Mouse (Mus musculus) gastrocnemius, adult 8-10 months (tissue): Measurements from ENCODE around the gene Cacng6. TPM values are rescaled to one million over a fixed set of nuclear protein-coding genes. Genes with fewer than 3 reads are reported as not detected.
A peak's percentile ranks its signal among the peaks of the same experiment; 100 is the strongest.

Experiments used
- DNase-seq, 2 experiments: peaks; one replicate each; pipeline ENCODE4 v3.0.0; 2022; ENCODE audit warnings: low spot score in 2 of 2
- total RNA-seq, 4 experiments: library from RNA; stranded (reverse); gene quantifications; 2 replicates each; pipeline ENCODE4 v1.2.4; 2022

Cacng6 gene
- total RNA-seq, 4 experiments from 2014 or later, result 113 to 158 (median 136) TPM

GRCm38 (mm10) chr7:3419941-3420340 lies 4.1 kb upstream of the Cacng6 start:
- DNase-seq, result no peak

- no peak for DNase-seq
These were observed 3.5 kb upstream of the Cacng6 start for GRCm38 (mm10) chr7:3420466-3420865.

- no peak for DNase-seq
These were observed 2.7 kb upstream of the Cacng6 start for GRCm38 (mm10) chr7:3421297-3421696.

- DNase-seq, result no peak
These were observed 1.9 kb upstream of the Cacng6 start for GRCm38 (mm10) chr7:3422051-3422450.

GRCm38 (mm10) chr7:3423430-3423829 lies 565 bp upstream of the Cacng6 start:
- peak; percentile 25 to 46 for DNase-seq

GRCm38 (mm10) chr7:3425141-3425540 lies 1.1 kb downstream of the Cacng6 start:
- DNase-seq, result no peak

GRCm38 (mm10) chr7:3430161-3430560 lies 6.2 kb downstream of the Cacng6 start:
- DNase-seq, result no peak

GRCm38 (mm10) chr7:3432066-3432465 lies 8.1 kb downstream of the Cacng6 start:
- no peak for DNase-seq

- no peak for DNase-seq
These were observed 13.9 kb downstream of the Cacng6 start for GRCm38 (mm10) chr7:3437941-3438340.

- DNase-seq, result no peak
These were observed 16.0 kb downstream of the Cacng6 start for GRCm38 (mm10) chr7:3439984-3440383.

- DNase-seq, result no peak
These were observed 16.5 kb downstream of the Cacng6 start for GRCm38 (mm10) chr7:3440526-3440925.

- DNase-seq, result no peak
These were observed 18.6 kb downstream of the Cacng6 start for GRCm38 (mm10) chr7:3442476-3443062.

- DNase-seq, result no peak
These were observed 20.7 kb downstream of the Cacng6 start for GRCm38 (mm10) chr7:3444678-3445077.

- no peak for DNase-seq
These were observed 22.6 kb downstream of the Cacng6 start for GRCm38 (mm10) chr7:3446584-3446983.

- no peak for DNase-seq
These were observed 23.0 kb downstream of the Cacng6 start for GRCm38 (mm10) chr7:3447026-3447425.

- DNase-seq, result peak; percentile 41 to 42
These were observed 24.9 kb downstream of the Cacng6 start for GRCm38 (mm10) chr7:3448737-3449454.

- DNase-seq, result no peak
These were observed 26.7 kb downstream of the Cacng6 start for GRCm38 (mm10) chr7:3450671-3451070.

GRCm38 (mm10) chr7:3451161-3451560 lies 27.2 kb downstream of the Cacng6 start:
- no peak for DNase-seq

GRCm38 (mm10) chr7:3452821-3453485 lies 29.0 kb downstream of the Cacng6 start:
- DNase-seq, result no peak

- no peak for DNase-seq
These were observed 29.6 kb downstream of the Cacng6 start for GRCm38 (mm10) chr7:3453486-3454183.

- no peak for DNase-seq
These were observed 33.3 kb downstream of the Cacng6 start for GRCm38 (mm10) chr7:3457111-3457840.
